Mouse (Mus musculus): Measurements from ENCODE around the gene Col6a1. TPM values are rescaled to one million over a fixed set of nuclear protein-coding genes. Genes with fewer than 3 reads are reported as not detected.

Col6a1 gene
- polyA plus RNA-seq, 1 experiment from 2014 or later: 12.9 TPM

DNA sequence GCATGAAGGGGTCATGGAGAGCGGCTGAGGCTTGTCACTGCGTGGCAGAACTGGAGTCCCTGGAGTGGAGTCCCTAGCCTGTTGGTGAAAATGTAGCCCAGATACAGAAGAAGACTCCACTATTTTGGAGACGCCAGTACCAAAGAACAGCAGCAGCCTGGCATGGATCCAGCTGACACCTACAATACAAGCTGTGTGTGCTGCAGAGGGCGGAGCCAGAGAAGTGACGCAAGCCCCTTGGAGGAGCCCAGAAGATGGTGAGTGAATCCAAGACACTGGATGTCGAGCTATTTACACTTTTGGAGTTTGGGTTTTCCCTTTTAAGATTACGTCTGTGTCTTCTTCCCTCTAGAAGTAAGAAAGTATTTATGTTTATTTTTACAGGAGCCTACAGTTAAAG, 47.8 kb downstream of the Col6a1 start:
- no peak for ATAC-seq (ENCODE audit: low FRiP score)
- 74% methylated on average over 7 of the region's 7 CpGs for whole genome bisulfite sequencing
- Histone ChIP-seq H3K9me3 (ENCODE audit: control insufficient read depth, low read length) (no peaks in the 10 kb centered on the region), H3K4me1 (ENCODE audit: control insufficient read depth, insufficient read depth, low read length) (no peaks in the 10 kb centered on the region), H3K36me3 (ENCODE audit: control insufficient read depth, insufficient read depth, low read length) (no peaks in the 10 kb centered on the region), H3K4me3 (ENCODE audit: low read depth, low read length) (no peak overlapping the region), H3K27me3 (ENCODE audit: control insufficient read depth, insufficient read depth, low read length) (no peaks in the 10 kb centered on the region), H3K4me2 (no peak overlapping the region), H3K27ac (ENCODE audit: low read depth, low read length) (no peak overlapping the region), H3K9ac (ENCODE audit: low read length) (no peak overlapping the region)
- peak; percentile 68 for DNase-seq (ENCODE audit: low spot score, missing footprints)

GRCm38 (mm10) chr10:76675268-76675667, 50.7 kb downstream of the Col6a1 start:
- H3K27ac ChIP-seq (ENCODE audit: low read depth, low read length): no peak overlapping the region
- 90% methylated on average over 2 of the region's 2 CpGs for WGBS
- no peak for DNase-seq (ENCODE audit: low spot score, missing footprints)
- no peak overlapping the region for H3K4me3 ChIP-seq (ENCODE audit: low read depth, low read length)
- ATAC-seq (ENCODE audit: low FRiP score): no peak
- H3K9ac ChIP-seq (ENCODE audit: low read length): no peak overlapping the region
- no peak overlapping the region for H3K4me2 ChIP-seq
- H3K27me3 ChIP-seq (ENCODE audit: control insufficient read depth, insufficient read depth, low read length): no peaks in the 10 kb centered on the region
- no peaks in the 10 kb centered on the region for H3K36me3 ChIP-seq (ENCODE audit: control insufficient read depth, insufficient read depth, low read length)
- no peaks in the 10 kb centered on the region for H3K9me3 ChIP-seq (ENCODE audit: control insufficient read depth, low read length)
- H3K4me1 ChIP-seq (ENCODE audit: control insufficient read depth, insufficient read depth, low read length): no peaks in the 10 kb centered on the region

GRCm38 (mm10) chr10:76674581-76674980, 51.4 kb downstream of the Col6a1 start:
- H3K36me3 ChIP-seq (ENCODE audit: control insufficient read depth, insufficient read depth, low read length): no peaks in the 10 kb centered on the region
- peak; percentile 49 for DNase-seq (ENCODE audit: low spot score, missing footprints)
- H3K27me3 ChIP-seq (ENCODE audit: control insufficient read depth, insufficient read depth, low read length): no peaks in the 10 kb centered on the region
- H3K9me3 ChIP-seq (ENCODE audit: control insufficient read depth, low read length): no peaks in the 10 kb centered on the region
- no peak overlapping the region for H3K4me2 ChIP-seq
- ATAC-seq (ENCODE audit: low FRiP score): no peak
- WGBS: 78% methylated on average over 6 of the region's 6 CpGs
- H3K9ac ChIP-seq (ENCODE audit: low read length): no peak overlapping the region
- H3K27ac ChIP-seq (ENCODE audit: low read depth, low read length): no peak overlapping the region
- H3K4me3 ChIP-seq (ENCODE audit: low read depth, low read length): no peak overlapping the region
- no peaks in the 10 kb centered on the region for H3K4me1 ChIP-seq (ENCODE audit: control insufficient read depth, insufficient read depth, low read length)

GRCm38 (mm10) chr10:76671939-76672338, 54.0 kb downstream of the Col6a1 start:
- no peak overlapping the region for H3K9ac ChIP-seq (ENCODE audit: low read length)
- no peak overlapping the region for H3K27ac ChIP-seq (ENCODE audit: low read depth, low read length)
- H3K4me2 ChIP-seq: no peak overlapping the region
- H3K36me3 ChIP-seq (ENCODE audit: control insufficient read depth, insufficient read depth, low read length): no peaks in the 10 kb centered on the region
- no peak overlapping the region for H3K4me3 ChIP-seq (ENCODE audit: low read depth, low read length)
- H3K27me3 ChIP-seq (ENCODE audit: control insufficient read depth, insufficient read depth, low read length): no peaks in the 10 kb centered on the region
- H3K9me3 ChIP-seq (ENCODE audit: control insufficient read depth, low read length): no peaks in the 10 kb centered on the region
- H3K4me1 ChIP-seq (ENCODE audit: control insufficient read depth, insufficient read depth, low read length): no peaks in the 10 kb centered on the region
- WGBS: 86% methylated on average over 9 of the region's 9 CpGs
- ATAC-seq (ENCODE audit: low FRiP score): no peak
- DNase-seq (ENCODE audit: low spot score, missing footprints): peak; percentile 26

DNA sequence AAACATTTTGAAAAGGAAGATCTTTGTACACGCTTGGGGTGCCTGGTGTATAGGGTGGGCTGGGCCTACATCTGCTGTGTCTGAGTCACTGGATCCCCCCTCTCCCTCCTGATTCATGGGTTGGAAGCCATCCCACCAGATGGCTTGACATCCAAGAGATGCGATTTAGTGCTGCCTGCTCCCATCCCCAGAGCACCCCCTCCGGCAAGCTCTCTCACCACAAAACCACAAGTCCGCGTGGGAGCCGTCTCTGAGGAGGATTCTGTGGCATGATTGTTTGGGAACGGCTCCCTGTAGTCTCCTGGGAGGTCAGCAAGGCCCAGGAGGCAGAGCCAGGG, 57.1 kb downstream of the Col6a1 start:
- 73% methylated on average over 7 of the region's 7 CpGs for WGBS
- Histone ChIP-seq H3K4me3 (ENCODE audit: low read depth, low read length) (no peak overlapping the region), H3K27ac (ENCODE audit: low read depth, low read length) (no peak overlapping the region), H3K4me1 (ENCODE audit: control insufficient read depth, insufficient read depth, low read length) (no peaks in the 10 kb centered on the region), H3K9me3 (ENCODE audit: control insufficient read depth, low read length) (no peaks in the 10 kb centered on the region), H3K36me3 (ENCODE audit: control insufficient read depth, insufficient read depth, low read length) (no peaks in the 10 kb centered on the region), H3K4me2 (no peak overlapping the region), H3K27me3 (ENCODE audit: control insufficient read depth, insufficient read depth, low read length) (no peaks in the 10 kb centered on the region), H3K9ac (ENCODE audit: low read length) (no peak overlapping the region)
- no peak for ATAC-seq (ENCODE audit: low FRiP score)
- DNase-seq (ENCODE audit: low spot score, missing footprints): no peak

GRCm38 (mm10) chr10:76668261-76668946, 57.6 kb downstream of the Col6a1 start:
- no peak for DNase-seq (ENCODE audit: low spot score, missing footprints)
- no peak overlapping the region for H3K27ac ChIP-seq (ENCODE audit: low read depth, low read length)
- H3K9ac ChIP-seq (ENCODE audit: low read length): no peak overlapping the region
- no peak overlapping the region for H3K4me2 ChIP-seq
- no peak overlapping the region for H3K4me3 ChIP-seq (ENCODE audit: low read depth, low read length)
- no peaks in the 10 kb centered on the region for H3K27me3 ChIP-seq (ENCODE audit: control insufficient read depth, insufficient read depth, low read length)
- no peak for ATAC-seq (ENCODE audit: low FRiP score)
- no peaks in the 10 kb centered on the region for H3K4me1 ChIP-seq (ENCODE audit: control insufficient read depth, insufficient read depth, low read length)
- H3K9me3 ChIP-seq (ENCODE audit: control insufficient read depth, low read length): no peaks in the 10 kb centered on the region
- H3K36me3 ChIP-seq (ENCODE audit: control insufficient read depth, insufficient read depth, low read length): no peaks in the 10 kb centered on the region
- WGBS: 90% methylated on average over 4 of the region's 4 CpGs

GRCm38 (mm10) chr10:76667197-76667805, 58.7 kb downstream of the Col6a1 start:
- DNase-seq (ENCODE audit: low spot score, missing footprints): no peak
- no peak for ATAC-seq (ENCODE audit: low FRiP score)
- H3K27ac ChIP-seq (ENCODE audit: low read depth, low read length): no peak overlapping the region
- no peak overlapping the region for H3K4me2 ChIP-seq
- H3K4me3 ChIP-seq (ENCODE audit: low read depth, low read length): no peak overlapping the region
- H3K27me3 ChIP-seq (ENCODE audit: control insufficient read depth, insufficient read depth, low read length): no peaks in the 10 kb centered on the region
- no peak overlapping the region for H3K9ac ChIP-seq (ENCODE audit: low read length)
- WGBS: 90% methylated on average over 1 of the region's 1 CpGs
- no peaks in the 10 kb centered on the region for H3K9me3 ChIP-seq (ENCODE audit: control insufficient read depth, low read length)
- H3K36me3 ChIP-seq (ENCODE audit: control insufficient read depth, insufficient read depth, low read length): no peaks in the 10 kb centered on the region
- no peaks in the 10 kb centered on the region for H3K4me1 ChIP-seq (ENCODE audit: control insufficient read depth, insufficient read depth, low read length)

DNA sequence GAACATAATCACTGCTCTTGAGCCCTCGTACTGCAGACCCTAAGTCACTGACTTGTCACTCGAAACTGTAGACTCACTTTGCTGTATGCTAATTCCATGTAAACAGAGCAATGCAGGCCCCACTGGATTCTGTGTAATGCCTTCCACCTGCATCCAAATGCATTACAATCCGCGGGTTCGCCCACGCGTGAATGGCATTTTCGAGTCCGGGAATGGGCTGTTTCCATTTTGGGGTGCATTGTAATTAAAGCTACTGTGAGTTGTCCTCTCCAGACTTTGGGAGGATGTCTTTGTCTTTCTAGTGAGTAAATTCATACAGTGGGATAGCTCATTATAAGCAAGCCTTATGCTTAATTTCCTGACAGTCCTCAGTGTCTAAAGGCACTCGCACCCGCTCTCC, 60.4 kb downstream of the Col6a1 start:
- H3K4me3 ChIP-seq (ENCODE audit: low read depth, low read length): no peak overlapping the region
- ATAC-seq (ENCODE audit: low FRiP score) (no peak), DNase-seq (ENCODE audit: low spot score, missing footprints) (no peak)
- no peak overlapping the region for H3K27ac ChIP-seq (ENCODE audit: low read depth, low read length)
- no peaks in the 10 kb centered on the region for H3K27me3 ChIP-seq (ENCODE audit: control insufficient read depth, insufficient read depth, low read length)
- 94% methylated on average over 11 of the region's 11 CpGs for WGBS
- H3K36me3 ChIP-seq (ENCODE audit: control insufficient read depth, insufficient read depth, low read length): no peaks in the 10 kb centered on the region
- H3K9ac ChIP-seq (ENCODE audit: low read length): no peak overlapping the region
- no peaks in the 10 kb centered on the region for H3K4me1 ChIP-seq (ENCODE audit: control insufficient read depth, insufficient read depth, low read length)
- no peak overlapping the region for H3K4me2 ChIP-seq
- no peaks in the 10 kb centered on the region for H3K9me3 ChIP-seq (ENCODE audit: control insufficient read depth, low read length)

DNA sequence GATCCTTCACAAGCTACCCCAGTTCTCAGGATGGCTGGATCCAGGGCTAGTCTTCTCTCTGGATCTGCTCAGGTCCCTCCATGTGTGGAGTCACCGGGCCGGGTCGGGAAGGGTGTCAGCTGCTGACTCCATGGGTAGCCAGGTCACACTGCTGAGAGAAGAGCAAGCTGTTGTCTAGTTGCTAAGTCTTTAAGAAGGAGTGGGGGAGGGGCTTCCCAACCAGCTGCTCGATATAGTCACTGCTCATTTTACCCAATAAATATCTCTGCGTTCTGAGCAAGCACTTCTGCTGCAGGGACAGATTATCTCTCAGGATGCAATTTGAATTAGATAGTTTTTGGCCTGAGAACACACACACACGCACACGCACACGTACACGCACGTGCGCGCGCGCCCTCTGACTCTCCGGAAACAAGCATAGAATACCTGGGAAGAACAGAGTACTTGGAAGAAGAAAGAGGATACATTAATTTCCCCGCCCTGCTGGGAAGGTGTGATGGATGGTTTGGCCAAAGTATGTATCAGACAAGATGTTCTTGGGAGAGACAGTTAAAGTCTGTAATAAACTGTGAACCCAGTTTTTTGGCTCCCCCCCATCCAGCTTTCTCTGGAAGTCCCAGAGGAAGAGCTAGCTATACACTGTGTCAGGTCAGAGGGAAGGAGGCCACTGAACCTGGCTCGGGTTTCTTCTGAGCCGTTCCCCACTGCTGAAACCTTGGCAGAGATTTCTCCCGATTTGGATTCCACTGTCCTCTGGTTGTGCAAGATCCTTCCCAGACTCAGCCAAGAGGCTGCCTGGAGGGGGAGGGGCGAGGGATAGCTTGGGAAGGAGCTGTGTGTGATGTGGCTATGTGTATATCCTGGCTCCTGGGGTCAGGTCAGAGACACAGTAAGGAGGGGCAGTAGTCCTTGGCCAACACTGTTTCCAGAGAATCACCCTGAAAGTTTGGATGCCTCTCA, 61.5 kb downstream of the Col6a1 start:
- 81% methylated on average over 20 of the region's 20 CpGs for WGBS
- Histone ChIP-seq H3K9ac (ENCODE audit: low read length) (no peak overlapping the region), H3K27me3 (ENCODE audit: control insufficient read depth, insufficient read depth, low read length) (no peaks in the 10 kb centered on the region), H3K36me3 (ENCODE audit: control insufficient read depth, insufficient read depth, low read length) (no peaks in the 10 kb centered on the region), H3K27ac (ENCODE audit: low read depth, low read length) (no peak overlapping the region), H3K4me1 (ENCODE audit: control insufficient read depth, insufficient read depth, low read length) (no peaks in the 10 kb centered on the region), H3K4me2 (no peak overlapping the region), H3K4me3 (ENCODE audit: low read depth, low read length) (no peak overlapping the region), H3K9me3 (ENCODE audit: control insufficient read depth, low read length) (no peaks in the 10 kb centered on the region)
- no peak for DNase-seq (ENCODE audit: low spot score, missing footprints)
- ATAC-seq (ENCODE audit: low FRiP score): no peak
